In genomic region chr6:124809052-124809774, GRCm38 (mm10) we compare ENCODE assay signal across 8 mouse cellular contexts. TPM values are rescaled to one million over a fixed set of nuclear protein-coding genes. Genes with fewer than 3 reads are reported as not detected.
DNase-seq lines count a peak whose midpoint lies in the region; ATAC-seq and TF ChIP-seq lines count a peak whose summit lies in the region.

No protein-coding gene starts in this region.

- H3K9me3 ChIP-seq in ES-E14 (ENCODE audit: control insufficient read depth, insufficient read depth, low read depth, low read length), result no peaks in the 10 kb centered on the region
- H3K9me3 ChIP-seq in forebrain, embryonic 11.5 days (ENCODE audit: control insufficient read depth, low read length), result no peaks in the 10 kb centered on the region
- H3K9me3 ChIP-seq in lung, postnatal 0 days (ENCODE audit: low read length), result no peaks in the 10 kb centered on the region

- H3K4me3 ChIP-seq in ES-E14 (ENCODE audit: insufficient read depth in 1 of 2, low read depth in 1 of 2, low read length in 2 of 2, poor library complexity in 1 of 2, severe bottlenecking in 1 of 2), result peak overlapping the region; percentile 77 to 80
- H3K4me3 ChIP-seq in forebrain, embryonic 11.5 days (ENCODE audit: low read depth, low read length), result peak overlapping the region; percentile 40
- H3K4me3 ChIP-seq in lung, postnatal 0 days (ENCODE audit: low read depth, low read length), result peak overlapping the region; percentile 77

- peak; percentile 16 for ATAC-seq in forebrain, embryonic 11.5 days (replicated peaks; ENCODE audit: low FRiP score)
- peak; percentile 29 for ATAC-seq in lung, postnatal 0 days

- no peak for TF ChIP-seq EP300 in lung, postnatal 0 days (IDR thresholded peaks at IDR 0.05)

- peak overlapping the region; percentile 78 for H3K9ac ChIP-seq in ES-E14 (ENCODE audit: insufficient read depth, low read depth, low read length, poor library complexity, severe bottlenecking)
- peak overlapping the region; percentile 58 for H3K9ac ChIP-seq in forebrain, embryonic 11.5 days (ENCODE audit: low read length)
- H3K9ac ChIP-seq in lung, postnatal 0 days (replicated peaks; ENCODE audit: low read depth), result peak overlapping the region; percentile 76

- intact Hi-C loops in heart, postnatal 14 days (cut with DNase I), result loop anchor here (5.0 kb wide), 1 partner anchor 52 kb away; the partner anchor contains the start of genes Atn1 and Gm45234

- peak overlapping the region; percentile 89 for H3K4me2 ChIP-seq in forebrain, embryonic 11.5 days (ENCODE audit: low read depth, low read length, severe bottlenecking)
- peak overlapping the region; percentile 97 for H3K4me2 ChIP-seq in lung, postnatal 0 days (replicated peaks; ENCODE audit: low read depth, low read length)

- H3K27ac ChIP-seq in ES-E14 (ENCODE audit: insufficient read depth, low read depth, low read length, poor library complexity, severe bottlenecking), result no peak overlapping the region
- peak overlapping the region; percentile 75 for H3K27ac ChIP-seq in forebrain, embryonic 11.5 days (ENCODE audit: low read depth, low read length)
- peak overlapping the region; percentile 97 for H3K27ac ChIP-seq in lung, postnatal 0 days (ENCODE audit: low read length)

- DNase-seq in ES-E14 (ENCODE audit: low read depth, low spot score), result no peak
- peak; percentile 65 for DNase-seq in c-Kit-positive CD71-positive TER-119-positive erythroid progenitor cells, embryonic 14.5 days (ENCODE audit: low spot score)
- peak; percentile 92 for DNase-seq in forebrain, embryonic 11.5 days (ENCODE audit: low spot score)
- DNase-seq in heart, postnatal 14 days, result peak; percentile 87 to 90
- DNase-seq in layer of hippocampus, adult 18-20 months (ENCODE audit: low spot score in 2 of 2), result peak; percentile 55 to 71
- peak; percentile 92 for DNase-seq in lung, postnatal 0 days (ENCODE audit: low spot score)
- DNase-seq in ovary, adult 18-20 months (ENCODE audit: low spot score), result peak; percentile 69
- DNase-seq in thymus, postnatal 10 days (ENCODE audit: low spot score in 2 of 2), result peak; percentile 34 to 60

- in situ Hi-C loops in ES-E14 (cut with MboI; ENCODE audit: low sequenced_read_pairs in 2 of 2, unreplicated experiment in 2 of 2), result no loop called here

- WGBS in forebrain, embryonic 11.5 days, result 0% methylated on average over 32 of the region's 35 CpGs
- under 1% methylated on average over 35 of the region's 35 CpGs for WGBS in lung, postnatal 0 days

- TF ChIP-seq CTCF in lung, postnatal 0 days (IDR thresholded peaks at IDR 0.05), result peak; percentile 93

- no peaks in the 10 kb centered on the region for H3K27me3 ChIP-seq in forebrain, embryonic 11.5 days (ENCODE audit: control insufficient read depth, insufficient read depth, low read length)
- no peaks in the 10 kb centered on the region for H3K27me3 ChIP-seq in lung, postnatal 0 days (replicated peaks; ENCODE audit: insufficient read depth, low read length)

- peaks cover 0 to 19% of the 10 kb centered on the region in 2 experiments; a peak in 2 of 4 replicates for H3K4me1 ChIP-seq in ES-E14 (ENCODE audit: control insufficient read depth in 2 of 2, insufficient read depth in 2 of 2, low read length in 2 of 2, poor library complexity in 1 of 2)
- H3K4me1 ChIP-seq in forebrain, embryonic 11.5 days (replicated peaks; ENCODE audit: control insufficient read depth, insufficient read depth, low read length), result peaks cover 20% of the 10 kb centered on the region
- peaks cover 16% of the 10 kb centered on the region for H3K4me1 ChIP-seq in lung, postnatal 0 days (ENCODE audit: insufficient read depth, low read depth, low read length)

- H3K36me3 ChIP-seq in ES-E14 (ENCODE audit: control insufficient read depth, insufficient read depth, low read length, poor library complexity, severe bottlenecking), result peaks cover 21% of the 10 kb centered on the region
- H3K36me3 ChIP-seq in forebrain, embryonic 11.5 days (ENCODE audit: control insufficient read depth, insufficient read depth, low read length), result peaks cover 11% of the 10 kb centered on the region; the same call in 1 of the 2 replicates
- no peaks in the 10 kb centered on the region for H3K36me3 ChIP-seq in lung, postnatal 0 days (ENCODE audit: insufficient read depth, low read length)

TF ChIP-seq in ES-E14, 5 proteins besides CTCF, POLR2A, EP300 and RAD21:
- no peak for TF ChIP-seq HCFC1 (IDR thresholded peaks at IDR 0.05; ENCODE audit: borderline replicate concordance, insufficient read depth, low read length)
- TF ChIP-seq MAFK (IDR thresholded peaks at IDR 0.05; ENCODE audit: insufficient read depth, low read depth, low read length), result no peak
- TF ChIP-seq ZNF384 (IDR thresholded peaks at IDR 0.05; ENCODE audit: low read depth, low read length), result no peak
- TF ChIP-seq CHD2 (IDR thresholded peaks at IDR 0.05; ENCODE audit: low read depth, low read length), result no peak
- TF ChIP-seq ZC3H11A (IDR thresholded peaks at IDR 0.05; ENCODE audit: borderline replicate concordance, low read depth, low read length), result no peak

RNA-seq across cellular contexts. Expression of gene Spsb2, which starts 0.8 kb away (rescaled TPM):
- total RNA-seq in ES-E14 (2012; rRNA removed), result 6.3 and 10.1 TPM in 2 replicates
- 7.5 and 8.4 TPM in 2 replicates for polyA plus RNA-seq in forebrain, embryonic 11.5 days (2014; fragmentation: Nextera tagmentation; extraction: Ambion mirVana)
- 1 to 10 TPM; 3.2 to 3.5 TPM for total RNA-seq in heart, postnatal 14 days (2021)
- total RNA-seq in layer of hippocampus, adult 18-20 months (2021), result 1 to 10 TPM; 4.5 to 5.1 TPM
- 27.6 and 33.7 TPM in 2 replicates for polyA plus RNA-seq in lung, postnatal 0 days (2015; fragmentation: Nextera tagmentation; extraction: Ambion mirVana)

RNA-seq across cellular contexts. Expression of gene Tpi1, which starts 4.9 kb away (rescaled TPM):
- 306 and 404 TPM in 2 replicates for total RNA-seq in ES-E14 (2012; rRNA removed)
- 875 and 885 TPM in 2 replicates for polyA plus RNA-seq in forebrain, embryonic 11.5 days (2014; fragmentation: Nextera tagmentation; extraction: Ambion mirVana)
- total RNA-seq in heart, postnatal 14 days (2021), result 100 to 1,000 TPM; 772 to 817 TPM
- total RNA-seq in layer of hippocampus, adult 18-20 months (2021), result 100 to 1,000 TPM; 796 to 825 TPM
- 186 and 187 TPM in 2 replicates for polyA plus RNA-seq in lung, postnatal 0 days (2015; fragmentation: Nextera tagmentation; extraction: Ambion mirVana)

RNA-seq across cellular contexts. Expression of gene Usp5, which starts 20.1 kb away (rescaled TPM):
- total RNA-seq in ES-E14 (2012; rRNA removed), result 149 and 150 TPM in 2 replicates
- polyA plus RNA-seq in forebrain, embryonic 11.5 days (2014; fragmentation: Nextera tagmentation; extraction: Ambion mirVana), result 182 and 184 TPM in 2 replicates
- 10 to 100 TPM; 78.2 TPM for total RNA-seq in heart, postnatal 14 days (2021)
- 100 to 1,000 TPM; 182 to 185 TPM for total RNA-seq in layer of hippocampus, adult 18-20 months (2021)
- 53.6 and 54.3 TPM in 2 replicates for polyA plus RNA-seq in lung, postnatal 0 days (2015; fragmentation: Nextera tagmentation; extraction: Ambion mirVana)

RNA-seq across cellular contexts. Expression of gene Cdca3, which starts 20.1 kb away (rescaled TPM):
- 128 and 137 TPM in 2 replicates for total RNA-seq in ES-E14 (2012; rRNA removed)
- 276 and 307 TPM in 2 replicates for polyA plus RNA-seq in forebrain, embryonic 11.5 days (2014; fragmentation: Nextera tagmentation; extraction: Ambion mirVana)
- 1 to 10 TPM; 3.5 to 9.6 TPM for total RNA-seq in heart, postnatal 14 days (2021)
- under 1 TPM; 0.52 to 0.53 TPM for total RNA-seq in layer of hippocampus, adult 18-20 months (2021)
- polyA plus RNA-seq in lung, postnatal 0 days (2015; fragmentation: Nextera tagmentation; extraction: Ambion mirVana), result 8.2 and 11.8 TPM in 2 replicates

RNA-seq across cellular contexts. Expression of gene Lrrc23, which starts 29.7 kb away (rescaled TPM):
- 0.37 TPM in 1 of 2 replicates, not detected in the other for total RNA-seq in ES-E14 (2012; rRNA removed)
- 4.5 and 6.8 TPM in 2 replicates for polyA plus RNA-seq in forebrain, embryonic 11.5 days (2014; fragmentation: Nextera tagmentation; extraction: Ambion mirVana)
- total RNA-seq in heart, postnatal 14 days (2021), result 1 to 10 TPM in 1 of 2 experiments, under 1 TPM in 1; 0.51 to 1.0 TPM
- total RNA-seq in layer of hippocampus, adult 18-20 months (2021), result 1 to 10 TPM; 2.7 to 4.7 TPM
- 26.7 and 34.0 TPM in 2 replicates for polyA plus RNA-seq in lung, postnatal 0 days (2015; fragmentation: Nextera tagmentation; extraction: Ambion mirVana)
